Mouse (Mus musculus) intestine, embryonic 14.5 days (tissue): ENCODE measurements around the gene Grin1. TPM values are rescaled to one million over a fixed set of nuclear protein-coding genes. Genes with fewer than 3 reads are reported as not detected.

Experiments
- ATAC-seq: fragments of 200-750 bp; cut with Nextera tagmentation; replicated peaks from 2 replicates; pipeline ENCODE4 v1.8.0; 2017; ENCODE audit warnings: low read depth, moderate number of reproducible peaks, moderate TSS enrichment, moderate library complexity; ENCODE audit not compliant: low FRiP score, low TSS enrichment
- DNase-seq: peaks from one replicate; pipeline ENCODE4 v3.0.0-alpha.2; 2018; ENCODE audit warnings: low spot score
- H3K27ac ChIP-seq: fragments of 300-500 bp; sonication (generic); 2 replicates; pipeline ENCODE4 v1.5.1; 2014; ENCODE audit warnings: low read depth, mild to moderate bottlenecking, control low read depth
- H3K27me3 ChIP-seq: fragments of 300-500 bp; sonication (generic); replicated peaks from 2 replicates; pipeline ENCODE4 v1.6.1; 2014; ENCODE audit warnings: low read length, control low read depth; ENCODE audit not compliant: control insufficient read depth, insufficient read depth
- H3K36me3 ChIP-seq: fragments of 300-500 bp; sonication (generic); 2 replicates; pipeline ENCODE4 v1.6.1; 2014; ENCODE audit warnings: low read length, control low read depth; ENCODE audit not compliant: control insufficient read depth, insufficient read depth
- H3K4me1 ChIP-seq: fragments of 300-500 bp; sonication (generic); replicated peaks from 2 replicates; pipeline ENCODE4 v1.6.1; 2014; ENCODE audit warnings: low read length, control low read depth, mixed read lengths; ENCODE audit not compliant: control insufficient read depth, insufficient read depth
- H3K4me2 ChIP-seq: fragments of 300-500 bp; sonication (generic); 2 replicates; pipeline ENCODE4 v1.6.1; 2014; ENCODE audit warnings: low read length
- H3K4me3 ChIP-seq: fragments of 300-500 bp; sonication (generic); 2 replicates; pipeline ENCODE4 v1.5.1; 2014; ENCODE audit warnings: low read depth, low read length, control low read depth, mixed read lengths
- H3K9ac ChIP-seq: fragments of 300-500 bp; sonication (generic); 2 replicates; pipeline ENCODE4 v1.6.1; 2014; ENCODE audit warnings: mild to moderate bottlenecking, low read length
- H3K9me3 ChIP-seq: fragments of 300-500 bp; sonication (generic); 2 replicates; pipeline ENCODE4 v1.6.1; 2016; ENCODE audit warnings: low read length, control low read depth; ENCODE audit not compliant: control insufficient read depth
- WGBS: fragments of 180-500 bp; shearing (Covaris S2); extraction: QIAGEN DNeasy Blood & Tissue Kit; methylation state at CpG from one replicate; pipeline ENCODE4 v1.1.7; 2014; 5-methylcytosine and 5-hydroxymethylcytosine counted together
- polyA plus RNA-seq: library from polyadenylated mRNA; unstranded; fragments of >200 nt; fragmentation: Nextera tagmentation; extraction: Ambion mirVana; gene quantifications from 2 replicates; pipeline ENCODE4 v1.2.1, GENCODE M21; 2014

The Grin1 gene
- polyA plus RNA-seq, 1 experiment from 2014 or later: 2.4 TPM

DNA sequence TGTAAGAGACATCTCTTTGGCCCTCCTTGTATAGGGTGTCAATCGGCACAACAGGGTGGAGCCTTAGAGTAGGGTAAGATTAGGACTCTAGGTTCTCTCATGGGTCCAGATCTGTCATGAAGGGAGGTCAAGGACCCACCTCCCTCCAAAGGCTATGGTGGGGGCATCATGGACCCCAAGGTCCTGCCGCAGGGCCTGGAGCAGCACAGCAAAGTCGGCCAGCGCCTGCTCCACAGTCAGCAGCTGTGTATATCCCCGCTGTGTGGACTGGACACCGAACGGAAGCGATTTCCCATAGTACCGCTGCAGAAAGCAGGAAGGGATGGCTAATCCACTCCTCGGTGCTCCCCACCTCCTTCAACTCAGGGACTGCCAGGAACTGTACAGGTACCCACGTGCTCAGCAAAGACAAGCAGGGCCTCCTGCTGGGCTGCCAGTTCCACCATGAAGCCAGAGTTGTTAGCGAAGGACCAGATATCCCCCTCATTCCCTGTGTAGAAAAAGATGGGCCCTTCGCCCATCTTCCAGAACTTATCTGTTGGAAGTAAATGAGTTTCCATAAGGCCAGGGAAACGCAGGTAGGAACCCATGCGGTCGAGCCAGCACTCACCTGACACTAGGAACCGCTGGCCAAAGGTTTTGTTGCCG is 36.6 kb upstream of the Grin1 start:
- H3K4me2 ChIP-seq: peak overlapping the region; percentile 95
- peak overlapping the region; percentile 45 for H3K9ac ChIP-seq
- H3K9me3 ChIP-seq: no peaks in the 10 kb centered on the region
- peaks cover 12% of the 10 kb centered on the region for H3K4me1 ChIP-seq
- no peaks in the 10 kb centered on the region for H3K27me3 ChIP-seq
- 35% methylated on average over 18 of the region's 18 CpGs for WGBS
- peaks cover 28% of the 10 kb centered on the region for H3K36me3 ChIP-seq
- H3K4me3 ChIP-seq: peak overlapping the region; percentile 40
- ATAC-seq (no peak), DNase-seq (no peak)
- H3K27ac ChIP-seq: no peak overlapping the region

- no peak overlapping the region for H3K9ac ChIP-seq
- H3K9me3 ChIP-seq: no peaks in the 10 kb centered on the region
- WGBS: 88% methylated on average over 6 of the region's 6 CpGs
- H3K27me3 ChIP-seq: no peaks in the 10 kb centered on the region
- peaks cover 12% of the 10 kb centered on the region for H3K4me1 ChIP-seq
- H3K4me3 ChIP-seq: no peak overlapping the region
- H3K4me2 ChIP-seq: no peak overlapping the region
- DNase-seq: no peak
- peaks cover 41% of the 10 kb centered on the region for H3K36me3 ChIP-seq
- ATAC-seq: no peak
- H3K27ac ChIP-seq: no peak overlapping the region
Measured at GRCm38 (mm10) chr2:25354211-25354610, 35.2 kb upstream of the Grin1 start.

DNA sequence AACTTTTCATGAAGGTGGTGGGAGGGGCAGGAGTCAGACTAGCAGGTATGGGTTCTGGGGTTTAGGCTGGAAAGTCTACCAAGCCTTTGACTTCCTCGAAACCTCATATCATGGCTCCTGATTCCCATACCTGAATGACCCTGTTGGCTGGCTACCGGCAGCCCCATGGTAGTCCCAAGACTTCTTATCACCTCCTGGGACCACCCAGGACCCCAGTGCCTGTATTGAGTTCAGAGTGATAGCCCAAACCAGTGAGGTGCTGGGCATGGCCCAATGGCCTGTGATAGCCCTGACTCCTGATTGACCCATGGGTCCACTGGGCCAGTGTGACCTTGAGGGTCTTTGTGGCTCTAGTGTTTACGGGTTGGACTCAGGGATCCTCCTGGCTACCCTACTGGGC is 31.7 kb upstream of the Grin1 start:
- WGBS: 94% methylated on average over 3 of the region's 3 CpGs
- ATAC-seq (no peak), DNase-seq (no peak)
- H3K36me3 ChIP-seq: peaks cover 75% of the 10 kb centered on the region
- H3K27me3 ChIP-seq: no peaks in the 10 kb centered on the region
- no peak overlapping the region for H3K4me3 ChIP-seq
- no peaks in the 10 kb centered on the region for H3K9me3 ChIP-seq
- H3K27ac ChIP-seq: no peak overlapping the region
- H3K4me2 ChIP-seq: no peak overlapping the region
- no peak overlapping the region for H3K9ac ChIP-seq
- peaks cover 3% of the 10 kb centered on the region for H3K4me1 ChIP-seq

GRCm38 (mm10) chr2:25349499-25349898 is 30.5 kb upstream of the Grin1 start:
- H3K9me3 ChIP-seq: no peaks in the 10 kb centered on the region
- H3K36me3 ChIP-seq: peaks cover 87% of the 10 kb centered on the region
- no peak overlapping the region for H3K4me3 ChIP-seq
- no peak overlapping the region for H3K9ac ChIP-seq
- WGBS: 95% methylated on average over 4 of the region's 4 CpGs
- no peak for ATAC-seq
- no peaks in the 10 kb centered on the region for H3K27me3 ChIP-seq
- no peak for DNase-seq
- H3K4me1 ChIP-seq: no peaks in the 10 kb centered on the region
- no peak overlapping the region for H3K4me2 ChIP-seq
- no peak overlapping the region for H3K27ac ChIP-seq

DNA sequence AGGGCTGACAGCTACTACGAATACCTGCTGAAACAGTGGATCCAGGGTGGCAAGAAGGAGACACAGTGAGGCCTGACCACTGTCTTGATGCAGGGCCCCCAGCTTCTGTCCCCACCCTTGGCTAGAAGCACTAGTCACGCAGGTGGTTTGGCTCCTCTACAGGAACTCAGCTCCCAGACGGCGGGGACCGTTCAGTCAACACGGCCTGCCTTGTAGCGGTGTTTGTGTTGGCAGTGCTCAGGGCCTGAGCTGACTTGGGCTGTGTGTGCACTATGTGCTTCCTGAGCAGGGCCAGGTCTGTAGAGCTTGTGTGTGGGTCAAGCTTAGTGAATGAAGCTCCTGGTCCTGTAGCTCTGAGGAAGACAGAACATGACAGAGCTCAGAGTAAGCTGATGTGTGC is 29.2 kb upstream of the Grin1 start:
- Histone ChIP-seq H3K4me2 (no peak overlapping the region), H3K9ac (no peak overlapping the region), H3K4me3 (no peak overlapping the region), H3K4me1 (no peaks in the 10 kb centered on the region), H3K27me3 (no peaks in the 10 kb centered on the region), H3K27ac (no peak overlapping the region), H3K9me3 (no peaks in the 10 kb centered on the region), H3K36me3 (peaks cover 99% of the 10 kb centered on the region)
- DNase-seq (no peak), ATAC-seq (no peak)
- WGBS: 94% methylated on average over 7 of the region's 7 CpGs

DNA sequence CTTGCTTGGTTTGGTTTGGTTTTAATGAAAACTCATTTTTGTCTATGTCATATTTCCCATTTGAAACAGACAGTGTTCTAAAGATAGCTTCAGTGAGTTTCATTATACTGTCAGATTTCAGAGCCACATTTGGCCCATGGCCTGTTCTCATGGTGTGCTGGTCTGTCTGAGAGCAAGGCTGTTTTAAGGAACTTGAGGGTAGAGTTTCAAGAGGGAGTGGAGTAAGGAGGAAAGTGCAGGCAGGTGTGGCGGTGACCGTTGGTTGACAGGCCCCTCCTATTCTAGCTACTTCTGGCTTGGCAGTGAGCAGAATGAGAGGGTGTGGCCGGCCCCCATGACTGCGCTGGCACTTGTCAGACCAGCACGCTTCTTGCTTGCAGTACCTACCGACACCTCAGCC is 19.3 kb upstream of the Grin1 start:
- no peak for ATAC-seq
- WGBS: 95% methylated on average over 6 of the region's 6 CpGs
- peaks cover 5% of the 10 kb centered on the region; the same call in 1 of the 2 replicates for H3K4me1 ChIP-seq

GRCm38 (mm10) chr2:25333569-25333968 is 14.6 kb upstream of the Grin1 start:
- H3K27ac ChIP-seq: no peak overlapping the region
- peaks cover 14% of the 10 kb centered on the region; the same call in 1 of the 2 replicates for H3K4me1 ChIP-seq
- peak overlapping the region; percentile 96 for H3K4me3 ChIP-seq
- H3K36me3 ChIP-seq: peaks cover 47% of the 10 kb centered on the region
- no peak for DNase-seq
- ATAC-seq: no peak
- 81% methylated on average over 2 of the region's 2 CpGs for WGBS
- no peaks in the 10 kb centered on the region for H3K27me3 ChIP-seq
- no peaks in the 10 kb centered on the region for H3K9me3 ChIP-seq
- peak overlapping the region; percentile 73 for H3K9ac ChIP-seq
- H3K4me2 ChIP-seq: peak overlapping the region; percentile 98

More for the DNA sequence above, 19.3 kb upstream of the Grin1 start:
- no peak for DNase-seq
- no peak overlapping the region for H3K4me3 ChIP-seq
- H3K9ac ChIP-seq: no peak overlapping the region
- no peaks in the 10 kb centered on the region for H3K9me3 ChIP-seq
- no peak overlapping the region for H3K4me2 ChIP-seq
- no peak overlapping the region for H3K27ac ChIP-seq
- H3K36me3 ChIP-seq: peaks cover 77% of the 10 kb centered on the region
- H3K27me3 ChIP-seq: no peaks in the 10 kb centered on the region

- Histone ChIP-seq H3K4me3 (peak within 1 kb of the TSS; percentile 96), H3K36me3 (peaks cover 36% of the 10 kb centered on the region), H3K9me3 (no peaks in the 10 kb centered on the region), H3K4me1 (peaks cover 14% of the 10 kb centered on the region; the same call in 1 of the 2 replicates), H3K27me3 (no peaks in the 10 kb centered on the region), H3K9ac (peak within 1 kb of the TSS; percentile 96), H3K4me2 (peak within 1 kb of the TSS; percentile 98), H3K27ac (peak within 1 kb of the TSS; percentile 91)
- under 1% methylated on average over 78 of the region's 78 CpGs for WGBS
- DNase-seq (peak; percentile 97), ATAC-seq (peak; percentile 97)
Measured at GRCm38 (mm10) chr2:25332286-25333160, 13.5 kb upstream of the Grin1 start, which contains the start of gene Man1b1. Man1b1 (plus strand) TSS chr2:25332338.
